Mouse (Mus musculus) midbrain, embryonic 16.5 days (tissue): ENCODE data around the gene Lpar5. TPM values are rescaled to one million over a fixed set of nuclear protein-coding genes. Genes with fewer than 3 reads are reported as not detected.

Source experiments
- ATAC-seq: fragments of 200-750 bp; cut with Nextera tagmentation; 2 replicates; pipeline ENCODE4 v1.8.0; 2017; ENCODE audit warnings: moderate TSS enrichment
- H3K27ac ChIP-seq: fragments of 300-500 bp; sonication (generic); 2 replicates; pipeline ENCODE4 v1.5.1; 2014; ENCODE audit warnings: mild to moderate bottlenecking, low read length, mixed read lengths
- H3K27me3 ChIP-seq: fragments of 300-500 bp; sonication (generic); 2 replicates; pipeline ENCODE4 v1.6.1; 2014; ENCODE audit warnings: low read depth, low read length, mixed read lengths; ENCODE audit not compliant: control insufficient read depth, insufficient read depth
- H3K36me3 ChIP-seq: fragments of 300-500 bp; sonication (generic); 2 replicates; pipeline ENCODE4 v1.6.1; 2014; ENCODE audit warnings: mild to moderate bottlenecking, low read length, moderate library complexity, mixed read lengths; ENCODE audit not compliant: control insufficient read depth, insufficient read depth
- H3K4me1 ChIP-seq: fragments of 300-500 bp; sonication (generic); 2 replicates; pipeline ENCODE4 v1.6.1; 2014; ENCODE audit warnings: mild to moderate bottlenecking, low read length, mixed read lengths; ENCODE audit not compliant: control insufficient read depth, insufficient read depth
- H3K4me2 ChIP-seq: fragments of 300-500 bp; sonication (generic); 2 replicates; pipeline ENCODE4 v1.6.1; 2014; ENCODE audit warnings: mild to moderate bottlenecking, low read length, mixed read lengths
- H3K4me3 ChIP-seq: fragments of 300-500 bp; sonication (generic); 2 replicates; pipeline ENCODE4 v1.5.1; 2014; ENCODE audit warnings: low read depth, mild to moderate bottlenecking, low read length, moderate library complexity, mixed read lengths
- H3K9ac ChIP-seq: fragments of 300-500 bp; sonication (generic); 2 replicates; pipeline ENCODE4 v1.6.1; 2014; ENCODE audit warnings: low read depth, low read length, mixed read lengths
- H3K9me3 ChIP-seq: fragments of 300-500 bp; sonication (generic); replicated peaks from 2 replicates; pipeline ENCODE4 v1.6.1; 2014; ENCODE audit warnings: mild to moderate bottlenecking, low read length, mixed read lengths; ENCODE audit not compliant: control insufficient read depth, poor library complexity, severe bottlenecking
- WGBS: fragments of 180-500 bp; shearing (Covaris S2); extraction: QIAGEN DNeasy Blood & Tissue Kit; methylation state at CpG from one replicate; pipeline ENCODE4 v1.1.7; 2014; 5-methylcytosine and 5-hydroxymethylcytosine counted together
- polyA plus RNA-seq: library from polyadenylated mRNA; unstranded; fragments of >200 nt; fragmentation: Nextera tagmentation; extraction: Ambion mirVana; gene quantifications from 2 replicates; pipeline ENCODE4 v1.2.1, GENCODE M21; 2015

The Lpar5 gene
- polyA plus RNA-seq, 1 experiment from 2014 or later = 0.60 TPM

DNA sequence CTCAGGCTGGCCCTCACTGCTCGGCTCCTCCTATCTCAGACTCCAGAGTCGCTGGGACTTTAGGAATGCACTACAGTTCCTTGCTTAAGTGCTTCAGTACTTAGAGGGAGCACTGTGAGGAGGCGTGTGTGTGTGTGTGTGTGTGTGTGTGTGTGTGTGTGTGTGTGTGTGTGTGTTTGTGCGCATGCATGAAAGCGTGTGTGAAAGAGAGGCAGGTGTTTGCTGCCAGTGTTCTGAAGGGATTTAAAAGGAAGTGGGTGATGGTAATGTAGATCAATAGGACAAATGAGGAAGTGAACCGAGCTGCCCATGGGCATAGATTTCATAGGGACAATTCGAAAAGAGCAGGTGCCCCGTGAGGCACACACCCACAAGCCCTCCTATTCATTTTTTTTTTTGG is 6.1 kb downstream of the Lpar5 start:
- Histone ChIP-seq H3K27me3 (no peaks in the 10 kb centered on the region), H3K4me1 (peaks cover 2% of the 10 kb centered on the region; the same call in 1 of the 2 replicates), H3K4me3 (no peak overlapping the region), H3K36me3 (no peaks in the 10 kb centered on the region), H3K27ac (no peak overlapping the region), H3K9ac (no peak overlapping the region), H3K9me3 (no peaks in the 10 kb centered on the region), H3K4me2 (no peak overlapping the region)
- WGBS = 68% methylated on average over 8 of the region's 8 CpGs
- ATAC-seq = no peak

DNA sequence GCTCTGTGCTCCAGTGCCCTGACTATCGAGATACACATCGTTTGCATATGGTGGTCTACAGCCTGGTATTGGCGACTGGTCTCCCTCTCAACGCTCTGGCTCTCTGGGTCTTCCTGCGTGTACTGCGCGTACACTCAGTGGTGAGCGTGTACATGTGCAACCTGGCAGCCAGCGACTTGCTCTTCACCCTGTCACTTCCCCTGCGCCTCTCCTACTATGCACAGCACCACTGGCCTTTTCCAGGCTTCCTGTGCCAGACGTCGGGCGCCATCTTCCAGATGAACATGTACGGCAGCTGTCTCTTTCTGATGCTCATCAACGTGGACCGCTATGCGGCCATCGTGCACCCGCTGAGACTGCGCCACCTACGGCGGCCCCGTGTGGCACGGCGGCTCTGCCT is 13.7 kb downstream of the Lpar5 start:
- Histone ChIP-seq H3K36me3 (no peaks in the 10 kb centered on the region), H3K9ac (peak overlapping the region; percentile 72), H3K4me1 (peaks cover 3% of the 10 kb centered on the region), H3K27ac (peak overlapping the region; percentile 90), H3K27me3 (no peaks in the 10 kb centered on the region), H3K4me3 (peak overlapping the region; percentile 44), H3K4me2 (peak overlapping the region; percentile 67), H3K9me3 (no peaks in the 10 kb centered on the region)
- peak; percentile 66 for ATAC-seq
- 21% methylated on average over 25 of the region's 25 CpGs for WGBS

DNA sequence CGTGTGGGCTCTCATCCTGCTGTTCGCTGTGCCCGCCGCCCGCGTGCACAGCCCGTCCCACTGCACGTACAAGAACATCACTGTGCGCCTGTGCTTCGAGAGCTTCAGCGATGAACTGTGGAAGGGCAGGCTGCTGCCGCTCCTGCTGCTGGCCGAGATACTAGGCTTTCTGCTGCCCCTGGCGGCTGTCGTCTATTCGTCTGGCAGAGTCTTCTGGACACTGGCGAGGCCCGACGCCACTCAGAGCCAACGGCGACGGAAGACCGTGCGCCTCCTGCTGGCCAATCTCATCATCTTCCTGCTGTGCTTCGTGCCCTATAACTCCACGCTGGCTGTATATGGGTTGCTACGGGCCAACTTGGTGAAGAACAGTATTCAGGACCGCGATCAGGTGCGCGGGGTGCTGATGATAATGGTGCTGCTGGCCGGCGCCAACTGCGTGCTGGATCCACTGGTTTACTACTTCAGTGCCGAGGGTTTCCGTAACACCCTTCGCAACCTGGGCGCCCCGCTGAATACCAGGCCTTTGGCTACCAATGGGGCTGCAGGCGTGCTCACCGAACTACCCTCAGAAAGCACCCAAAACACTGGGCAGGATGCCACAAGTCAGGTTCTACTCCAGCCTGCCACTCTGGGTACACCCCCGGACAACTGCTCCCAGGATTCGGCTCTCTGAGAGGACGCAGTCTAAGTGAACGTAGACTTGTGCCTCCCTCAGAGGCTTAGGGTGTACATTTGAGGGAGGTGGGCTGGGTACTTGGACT is 14.3 kb downstream of the Lpar5 start:
- ATAC-seq = peak; percentile 90
- 22% methylated on average over 45 of the region's 45 CpGs for WGBS
- H3K4me3 ChIP-seq = peak overlapping the region; percentile 44

DNA sequence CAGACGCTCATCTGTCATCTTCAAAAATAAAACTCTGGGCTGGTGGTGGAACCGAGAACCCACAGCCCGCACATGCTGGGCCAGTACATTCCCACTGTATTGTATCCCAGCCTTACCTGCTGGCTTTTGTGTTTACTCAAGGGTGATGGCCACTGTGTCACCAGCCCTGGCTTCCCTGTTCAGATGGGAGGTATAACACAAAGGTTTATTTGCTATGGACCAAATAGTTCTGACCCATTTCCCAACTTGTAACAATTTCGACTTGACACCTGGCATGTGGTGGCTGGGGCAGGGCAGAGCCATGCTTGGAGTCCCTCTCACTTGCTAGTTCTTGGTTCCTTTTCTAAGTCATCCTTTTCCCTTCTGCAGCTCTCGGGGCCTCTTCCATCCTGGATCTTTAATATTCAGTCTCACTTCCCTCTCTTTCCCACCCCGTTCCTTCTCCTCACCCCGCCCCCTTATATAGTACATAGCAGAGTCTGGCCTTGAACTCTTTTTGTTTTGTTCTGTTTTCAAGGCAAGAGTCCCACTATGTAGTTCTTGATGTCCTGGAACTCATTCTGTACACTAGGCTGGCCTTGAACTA is 15.2 kb downstream of the Lpar5 start:
- H3K27ac ChIP-seq = no peak overlapping the region
- H3K4me2 ChIP-seq = no peak overlapping the region
- H3K9me3 ChIP-seq = no peaks in the 10 kb centered on the region
- H3K4me3 ChIP-seq = no peak overlapping the region
- H3K27me3 ChIP-seq = no peaks in the 10 kb centered on the region
- 86% methylated on average over 7 of the region's 7 CpGs for WGBS
- no peak overlapping the region for H3K9ac ChIP-seq
- H3K4me1 ChIP-seq = peaks cover 3% of the 10 kb centered on the region
- H3K36me3 ChIP-seq = no peaks in the 10 kb centered on the region
- ATAC-seq = no peak

More for the DNA sequence above, 14.3 kb downstream of the Lpar5 start:
- peak overlapping the region; percentile 72 for H3K9ac ChIP-seq
- no peaks in the 10 kb centered on the region for H3K27me3 ChIP-seq
- H3K27ac ChIP-seq = peak overlapping the region; percentile 90
- peak overlapping the region; percentile 67 for H3K4me2 ChIP-seq
- peaks cover 3% of the 10 kb centered on the region for H3K4me1 ChIP-seq
- no peaks in the 10 kb centered on the region for H3K36me3 ChIP-seq
- no peaks in the 10 kb centered on the region for H3K9me3 ChIP-seq

DNA sequence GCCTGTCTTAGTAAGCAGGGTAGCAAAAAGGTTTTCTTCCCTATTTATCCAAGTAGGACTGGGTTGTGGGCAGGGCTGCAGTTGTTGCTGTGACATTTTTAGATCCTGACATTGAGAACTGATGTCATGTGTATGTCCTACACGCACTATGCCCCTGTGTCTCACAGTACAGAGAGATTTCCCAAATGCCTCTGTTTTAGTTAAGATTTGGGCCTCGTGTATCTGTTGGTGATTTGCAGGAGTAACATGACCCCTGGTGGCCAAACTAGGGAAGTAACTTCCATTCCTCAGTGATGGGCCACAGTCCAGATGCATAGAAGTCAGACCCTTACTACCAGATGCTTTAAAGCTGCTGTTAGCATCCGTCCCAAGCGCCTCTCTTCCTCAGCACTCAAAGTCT is 16.7 kb downstream of the Lpar5 start:
- peaks cover 13% of the 10 kb centered on the region for H3K4me1 ChIP-seq
- H3K4me2 ChIP-seq = no peak overlapping the region
- no peaks in the 10 kb centered on the region for H3K36me3 ChIP-seq
- no peak overlapping the region for H3K9ac ChIP-seq
- no peaks in the 10 kb centered on the region for H3K9me3 ChIP-seq
- ATAC-seq = no peak
- no peak overlapping the region for H3K27ac ChIP-seq
- no peak overlapping the region for H3K4me3 ChIP-seq
- 8% methylated on average over 4 of the region's 4 CpGs for WGBS
- no peaks in the 10 kb centered on the region for H3K27me3 ChIP-seq

DNA sequence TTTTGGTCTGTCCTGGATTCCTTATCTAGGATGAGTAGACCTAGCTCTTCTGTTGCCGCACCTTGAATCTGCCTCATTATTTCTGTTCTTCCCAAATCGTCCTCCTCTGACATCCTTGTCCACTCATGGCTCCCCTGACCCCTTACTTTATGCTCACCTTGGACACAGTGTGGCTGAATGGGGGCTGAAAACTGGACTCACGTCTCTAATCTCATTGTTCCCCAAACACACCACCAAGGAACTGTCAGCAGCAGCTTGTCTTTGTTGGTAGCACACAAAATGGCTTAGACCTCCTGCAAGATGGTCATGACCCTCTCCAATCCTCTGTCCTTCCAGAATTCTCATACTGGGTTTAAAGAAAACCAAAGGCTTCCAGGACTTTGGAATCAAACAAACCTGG is 20.2 kb downstream of the Lpar5 start:
- Histone ChIP-seq H3K4me1 (peaks cover 26% of the 10 kb centered on the region), H3K4me3 (no peak overlapping the region), H3K9ac (no peak overlapping the region), H3K9me3 (no peaks in the 10 kb centered on the region), H3K27ac (peak overlapping the region; percentile 92), H3K27me3 (no peaks in the 10 kb centered on the region), H3K36me3 (no peaks in the 10 kb centered on the region), H3K4me2 (no peak overlapping the region)
- no peak for ATAC-seq
- 69% methylated on average over 3 of the region's 3 CpGs for WGBS

DNA sequence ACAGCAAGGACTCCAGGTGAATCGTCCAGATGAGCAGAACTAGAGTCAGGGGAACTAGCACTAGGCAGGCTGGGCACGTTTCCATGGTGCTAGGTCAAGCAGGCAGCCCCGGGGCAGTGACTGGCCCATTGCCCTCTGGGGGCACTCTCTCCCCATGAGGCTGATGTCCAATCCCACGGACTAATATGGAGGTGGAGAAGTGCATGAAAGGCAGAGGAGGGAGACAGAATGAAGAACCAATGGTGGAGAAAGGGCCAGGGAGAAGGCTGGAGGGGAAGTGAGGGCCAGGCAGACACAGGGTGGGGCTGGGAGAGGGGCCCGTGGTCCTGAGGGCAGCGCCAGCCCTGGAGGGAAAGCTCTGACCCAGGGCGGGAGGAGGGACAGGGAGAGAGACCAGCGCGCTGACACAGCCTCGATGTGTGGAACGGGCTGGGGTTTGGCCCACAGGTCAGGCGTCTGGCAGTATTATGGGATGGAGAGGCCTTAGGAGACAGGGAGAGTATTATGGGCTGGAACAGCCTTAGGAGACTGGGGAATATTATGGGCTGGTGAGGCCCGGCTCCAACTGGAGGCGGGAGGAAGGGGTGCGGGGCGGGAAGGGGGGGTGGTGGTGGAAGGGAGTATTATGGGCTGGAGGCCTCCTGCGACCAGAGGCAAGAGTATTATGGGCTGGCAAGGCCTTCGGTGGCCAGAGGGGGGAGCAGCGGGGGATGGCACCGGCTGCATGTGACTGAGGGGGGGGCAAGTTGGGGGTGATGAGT is 21.0 kb downstream of the Lpar5 start:
- Histone ChIP-seq H3K36me3 (no peaks in the 10 kb centered on the region), H3K27me3 (no peaks in the 10 kb centered on the region), H3K9me3 (no peaks in the 10 kb centered on the region), H3K27ac (peak overlapping the region; percentile 92), H3K4me3 (no peak overlapping the region), H3K4me2 (peak overlapping the region; percentile 42), H3K9ac (peak overlapping the region; percentile 43; the same call in 1 of the 2 replicates), H3K4me1 (peaks cover 26% of the 10 kb centered on the region)
- WGBS = under 1% methylated on average over 20 of the region's 20 CpGs
- ATAC-seq = peak; percentile 85

DNA sequence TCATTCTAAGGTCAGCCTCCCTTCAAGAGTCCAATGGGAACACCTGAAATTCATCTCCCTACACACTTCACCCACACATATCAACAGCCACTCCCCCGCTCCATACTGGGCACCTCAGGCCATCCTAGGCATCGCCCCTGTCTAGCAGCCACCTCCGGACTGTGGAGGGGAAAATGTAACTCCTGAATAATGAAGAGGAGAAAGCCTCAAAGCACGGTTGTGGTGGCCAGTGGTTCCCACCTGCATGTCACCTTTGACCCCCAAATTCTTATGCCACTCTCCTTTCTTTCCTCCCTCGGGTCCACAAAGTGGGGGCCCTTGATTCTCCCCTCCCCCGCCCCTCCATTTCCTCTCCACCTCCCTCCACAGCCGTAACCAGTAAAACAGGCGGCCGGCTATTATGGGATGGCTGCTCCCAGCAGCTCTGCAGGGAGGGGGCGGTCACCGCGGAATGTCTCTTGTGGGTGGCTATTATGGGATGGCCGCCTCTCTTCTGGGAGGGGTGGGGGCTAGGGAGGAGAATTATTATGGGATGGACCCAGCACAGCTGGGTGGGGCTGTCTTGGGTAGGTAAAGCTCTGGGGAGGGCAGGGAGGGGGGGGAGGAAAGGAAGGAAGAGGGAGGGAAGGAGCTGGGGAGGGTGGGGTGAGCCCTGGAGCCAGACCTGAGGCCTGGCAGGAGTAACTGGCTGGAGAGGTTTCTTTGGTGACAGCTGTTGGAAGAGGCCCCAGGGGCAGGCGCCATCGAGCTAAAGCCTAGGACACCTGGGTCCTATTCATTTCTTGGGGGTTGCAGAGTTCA is 22.0 kb downstream of the Lpar5 start:
- H3K4me1 ChIP-seq = peaks cover 23% of the 10 kb centered on the region
- 1% methylated on average over 15 of the region's 15 CpGs for WGBS
- H3K9me3 ChIP-seq = no peaks in the 10 kb centered on the region
- ATAC-seq = peak; percentile 82
- no peaks in the 10 kb centered on the region for H3K27me3 ChIP-seq
- peak overlapping the region; percentile 11; the same call in 1 of the 2 replicates for H3K4me3 ChIP-seq
- H3K9ac ChIP-seq = peak overlapping the region; percentile 64
- no peaks in the 10 kb centered on the region for H3K36me3 ChIP-seq
- peak overlapping the region; percentile 92 for H3K27ac ChIP-seq
- peak overlapping the region; percentile 42 for H3K4me2 ChIP-seq
